Mouse (Mus musculus) heart, postnatal 36 days (tissue): ENCODE results near the gene Gm21866. TPM values are rescaled to one million over a fixed set of nuclear protein-coding genes. Genes with fewer than 3 reads are reported as not detected.
"Not testable (repeated sequence)": the region's sequence is repeated elsewhere in the genome, so short reads cannot be mapped to it uniquely, and the experiment has no call there.

Experiments used
- DNase-seq, 2 experiments: peaks; one replicate each; pipeline ENCODE4 v3.0.0; 2021 to 2022
- intact Hi-C: fragments of 180-260 bp; cut with DNase I; formaldehyde crosslinking; loops from one replicate; pipeline ENCODE4 v1.15.1; 2025
- total RNA-seq, 2 experiments: library from RNA; stranded (reverse); gene quantifications; 2 replicates each; pipeline ENCODE4 v1.2.3; 2021

The Gm21866 gene
- not detected for total RNA-seq

DNA sequence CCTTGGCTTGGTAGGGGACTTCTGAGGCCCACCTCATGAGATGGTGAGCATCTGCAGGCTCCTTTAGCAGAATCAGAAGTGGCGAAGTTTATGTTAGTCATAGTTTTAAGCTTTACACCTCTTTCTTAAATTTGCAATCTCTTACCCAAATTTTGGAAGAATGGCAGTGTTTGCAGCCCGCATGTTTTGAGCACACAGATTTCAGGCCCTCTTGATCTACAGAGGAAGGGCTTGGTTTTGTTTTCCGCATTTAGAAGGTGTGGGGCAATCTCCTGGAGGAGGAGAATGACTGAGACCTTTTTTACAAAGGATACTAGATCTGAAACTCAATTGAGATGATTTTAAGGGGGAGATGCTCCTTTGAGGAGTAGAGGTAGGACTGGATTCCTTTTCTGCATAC, at the start of gene Gm21866:
Gene Gm21866, minus strand, starts transcription at position 101 of the 400 bp plus-strand sequence.
- intact Hi-C loops, DNase-seq: not testable (repeated sequence)

- DNase-seq, intact Hi-C loops: not testable (repeated sequence)
Measured at GRCm38 (mm10) chrY:13493726-13494125, 28.3 kb upstream of the Gm21866 start, which contains the start of gene Gm20773. Gene Gm20773, plus strand, starts transcription at chrY:13494026.

Other genes with a start within 250 kb of the Gm21866 start
- gene Gm21828, start 241.7 kb downstream of the Gm21866 start, total RNA-seq: not detected
- gene Gm21440, start 213.2 kb downstream of the Gm21866 start, total RNA-seq: not detected
- gene Gm21454, start 213.1 kb downstream of the Gm21866 start, total RNA-seq: not detected
- gene Gm21725, start 116.5 kb downstream of the Gm21866 start, total RNA-seq: not detected
- not detected for gene Gm20773, start 28.4 kb upstream of the Gm21866 start, total RNA-seq